9 mouse cellular contexts compared by ENCODE assay signal in the genomic region with DNA sequence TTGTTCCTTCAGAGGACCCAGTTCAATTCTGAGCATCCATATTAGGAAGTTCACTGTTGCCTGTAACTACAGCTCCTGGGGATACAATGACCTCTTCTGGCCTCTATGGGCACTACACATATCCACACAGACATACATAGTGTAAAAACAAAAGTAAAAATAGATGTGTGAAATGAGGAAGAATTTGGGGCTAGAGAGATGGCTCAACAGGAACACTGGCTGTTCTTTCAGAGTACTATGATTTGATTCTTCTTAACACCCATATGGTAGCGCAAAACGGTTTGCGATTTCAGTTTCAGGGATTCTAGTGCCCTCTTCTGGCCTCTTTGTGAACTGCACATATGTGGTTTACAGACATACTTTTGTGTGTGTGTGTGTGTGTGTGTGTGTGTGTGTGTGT. TPM values are rescaled to one million over a fixed set of nuclear protein-coding genes. Genes with fewer than 3 reads are reported as not detected.
DNase-seq lines count a peak whose midpoint lies in the region; ATAC-seq and TF ChIP-seq lines count a peak whose summit lies in the region.
"Had no signal": no experiment of that assay in that cellular context is flagged by ENCODE, and none has a peak within 500 bp of the region (broad histone marks: within the 10 kb centered on the region; RNA-seq: fewer than 3 reads in every experiment).

No protein-coding gene starts in this region.

- no peaks in the 10 kb centered on the region for H3K9me3 ChIP-seq in forebrain, postnatal 0 days (ENCODE audit: low read length)
- no peaks in the 10 kb centered on the region for H3K9me3 ChIP-seq in forebrain, embryonic 12.5 days
- H3K9me3 ChIP-seq in midbrain, postnatal 0 days (ENCODE audit: low read length): no peaks in the 10 kb centered on the region
- no peaks in the 10 kb centered on the region for H3K9me3 ChIP-seq in midbrain, embryonic 15.5 days
- no peaks in the 10 kb centered on the region for H3K9me3 ChIP-seq in kidney, postnatal 0 days (replicated peaks; ENCODE audit: low read length)

- ATAC-seq in forebrain, postnatal 0 days: peak; percentile 47
- ATAC-seq in forebrain, embryonic 12.5 days (ENCODE audit: low FRiP score): no peak
- no peak for ATAC-seq in midbrain, postnatal 0 days (ENCODE audit: low FRiP score)
- no peak for ATAC-seq in midbrain, embryonic 15.5 days (replicated peaks)
- ATAC-seq in kidney, postnatal 0 days (replicated peaks; ENCODE audit: low FRiP score, low read depth): no peak

- no peaks in the 10 kb centered on the region for H3K4me1 ChIP-seq in forebrain, postnatal 0 days (ENCODE audit: insufficient read depth)
- no peaks in the 10 kb centered on the region for H3K4me1 ChIP-seq in forebrain, embryonic 12.5 days
- no peaks in the 10 kb centered on the region for H3K4me1 ChIP-seq in midbrain, postnatal 0 days (ENCODE audit: insufficient read depth, low read length)
- no peaks in the 10 kb centered on the region for H3K4me1 ChIP-seq in midbrain, embryonic 15.5 days
- no peaks in the 10 kb centered on the region for H3K4me1 ChIP-seq in kidney, postnatal 0 days (replicated peaks; ENCODE audit: insufficient read depth, low read length)

- H3K27me3 ChIP-seq in forebrain, postnatal 0 days (ENCODE audit: insufficient read depth, low read length): no peaks in the 10 kb centered on the region
- H3K27me3 ChIP-seq in forebrain, embryonic 12.5 days: no peaks in the 10 kb centered on the region
- no peaks in the 10 kb centered on the region for H3K27me3 ChIP-seq in midbrain, postnatal 0 days (ENCODE audit: insufficient read depth, low read length)
- H3K27me3 ChIP-seq in midbrain, embryonic 15.5 days (replicated peaks): no peaks in the 10 kb centered on the region
- H3K27me3 ChIP-seq in kidney, postnatal 0 days (ENCODE audit: insufficient read depth, low read length): no peaks in the 10 kb centered on the region

- no peaks in the 10 kb centered on the region for H3K36me3 ChIP-seq in forebrain, postnatal 0 days (ENCODE audit: insufficient read depth)
- H3K36me3 ChIP-seq in forebrain, embryonic 12.5 days (replicated peaks): no peaks in the 10 kb centered on the region
- no peaks in the 10 kb centered on the region for H3K36me3 ChIP-seq in midbrain, postnatal 0 days (ENCODE audit: insufficient read depth, low read length)
- no peaks in the 10 kb centered on the region for H3K36me3 ChIP-seq in midbrain, embryonic 15.5 days (replicated peaks)
- H3K36me3 ChIP-seq in kidney, postnatal 0 days (ENCODE audit: insufficient read depth, low read length): no peaks in the 10 kb centered on the region

- H3K9ac ChIP-seq in forebrain, postnatal 0 days: no peak overlapping the region
- H3K9ac ChIP-seq in forebrain, embryonic 12.5 days: no peak overlapping the region
- H3K9ac ChIP-seq in midbrain, postnatal 0 days (replicated peaks; ENCODE audit: low read length, poor library complexity, severe bottlenecking): no peak overlapping the region
- H3K9ac ChIP-seq in midbrain, embryonic 15.5 days: no peak overlapping the region
- no peak overlapping the region for H3K9ac ChIP-seq in kidney, postnatal 0 days (ENCODE audit: low read depth, low read length)

- TF ChIP-seq CTCF in forebrain, postnatal 0 days (IDR thresholded peaks at IDR 0.05; ENCODE audit: low read depth): peak; percentile 49
- TF ChIP-seq CTCF in midbrain, postnatal 0 days (IDR thresholded peaks at IDR 0.05): peak; percentile 63
- peak; percentile 70 for TF ChIP-seq CTCF in kidney, postnatal 0 days (IDR thresholded peaks at IDR 0.05; ENCODE audit: low read depth)

- H3K4me3 ChIP-seq in forebrain, postnatal 0 days (ENCODE audit: low read depth, low read length): no peak overlapping the region
- H3K4me3 ChIP-seq in forebrain, embryonic 12.5 days (replicated peaks): no peak overlapping the region
- no peak overlapping the region for H3K4me3 ChIP-seq in midbrain, postnatal 0 days (ENCODE audit: low read depth, low read length)
- no peak overlapping the region for H3K4me3 ChIP-seq in midbrain, embryonic 15.5 days
- no peak overlapping the region for H3K4me3 ChIP-seq in kidney, postnatal 0 days (replicated peaks; ENCODE audit: low read depth, low read length)

- H3K27ac ChIP-seq in forebrain, postnatal 0 days (ENCODE audit: low read depth, low read length): no peak overlapping the region
- H3K27ac ChIP-seq in forebrain, embryonic 12.5 days: no peak overlapping the region
- H3K27ac ChIP-seq in midbrain, postnatal 0 days (ENCODE audit: low read depth, low read length): no peak overlapping the region
- H3K27ac ChIP-seq in midbrain, embryonic 15.5 days: no peak overlapping the region
- no peak overlapping the region for H3K27ac ChIP-seq in kidney, postnatal 0 days

- DNase-seq in forebrain, postnatal 0 days: peak; percentile 21
- DNase-seq in midbrain, postnatal 0 days (ENCODE audit: low spot score): peak; percentile 8
- peak; percentile 19 for DNase-seq in c-Kit-positive CD71-positive TER-119-positive erythroid progenitor cells, embryonic 14.5 days (ENCODE audit: low spot score)
- DNase-seq in kidney, postnatal 0 days (ENCODE audit: low spot score): peak; percentile 17
- peak; percentile 30 for DNase-seq in mesoderm, embryonic 11.5 days (ENCODE audit: low read depth, low spot score)
- DNase-seq in yolk sac, embryonic 10.5 days (ENCODE audit: low spot score): no peak

- no peak overlapping the region for H3K4me2 ChIP-seq in forebrain, postnatal 0 days (ENCODE audit: low read depth)
- H3K4me2 ChIP-seq in forebrain, embryonic 12.5 days: no peak overlapping the region
- H3K4me2 ChIP-seq in midbrain, postnatal 0 days (ENCODE audit: low read depth, low read length, poor library complexity, severe bottlenecking): no peak overlapping the region
- no peak overlapping the region for H3K4me2 ChIP-seq in midbrain, embryonic 15.5 days
- H3K4me2 ChIP-seq in kidney, postnatal 0 days (ENCODE audit: low read length): no peak overlapping the region

- 34% methylated on average over 3 of the region's 3 CpGs for WGBS in forebrain, postnatal 0 days
- WGBS in forebrain, embryonic 12.5 days: 43% methylated on average over 3 of the region's 3 CpGs
- 55% methylated on average over 3 of the region's 3 CpGs for WGBS in midbrain, postnatal 0 days
- WGBS in midbrain, embryonic 15.5 days: 33% methylated on average over 3 of the region's 3 CpGs
- WGBS in kidney, postnatal 0 days: 30% methylated on average over 3 of the region's 3 CpGs

RNA-seq across cellular contexts. Expression of gene 5430427O19Rik, which starts 48.9 kb away (rescaled TPM):
- total RNA-seq in forebrain, postnatal 0 days (2014; rRNA removed): 0.14 TPM in 1 of 2 replicates, not detected in the other
- polyA plus RNA-seq in forebrain, postnatal 0 days (2015; fragmentation: Nextera tagmentation; extraction: Ambion mirVana): 0.06 TPM in 1 of 2 replicates, not detected in the other
- polyA plus RNA-seq in forebrain, embryonic 12.5 days (2016; fragmentation: Nextera tagmentation; extraction: Ambion mirVana): 0.13 TPM in 1 of 2 replicates, not detected in the other
- 0.28 TPM in 1 of 2 replicates, not detected in the other for total RNA-seq in midbrain, postnatal 0 days (2014; rRNA removed)
- polyA plus RNA-seq in midbrain, postnatal 0 days (2015; fragmentation: Nextera tagmentation; extraction: Ambion mirVana): 0.04 TPM in 1 of 2 replicates, not detected in the other
- polyA plus RNA-seq in midbrain, embryonic 15.5 days (2015; fragmentation: Nextera tagmentation; extraction: Ambion mirVana): 0.10 TPM in 1 of 2 replicates, not detected in the other
- 0.12 and 0.17 TPM in 2 replicates for polyA plus RNA-seq in kidney, postnatal 0 days (2015; fragmentation: Nextera tagmentation; extraction: Ambion mirVana)
- polyA plus RNA-seq: heart, embryonic 14.5 days had no signal
